Mouse (Mus musculus): ENCODE data around the gene Vmn2r52. TPM values are rescaled to one million over a fixed set of nuclear protein-coding genes. Genes with fewer than 3 reads are reported as not detected.
"Not testable (repeated sequence)": the region's sequence is repeated elsewhere in the genome, so short reads cannot be mapped to it uniquely, and the experiment has no call there.

Vmn2r52 gene
- polyA plus RNA-seq (2015; fragmentation: Nextera tagmentation; extraction: Ambion mirVana), result not detected in 2 replicates

GRCm38 (mm10) chr7:10176473-10176872 is at the start of gene Vmn2r52:
Gene Vmn2r52, minus strand, starts transcription at chr7:10176573.
- Histone ChIP-seq H3K4me3 (replicated peaks) (no peak within 1 kb of the TSS), H3K36me3 (no peaks in the 10 kb centered on the region), H3K27me3 (replicated peaks) (no peaks in the 10 kb centered on the region), H3K9ac (no peak within 1 kb of the TSS), H3K4me1 (replicated peaks) (no peaks in the 10 kb centered on the region), H3K27ac (no peak within 1 kb of the TSS), H3K4me2 (replicated peaks) (no peak within 1 kb of the TSS), H3K9me3 (no peaks in the 10 kb centered on the region)
- no peak for ATAC-seq
- WGBS, result 82% methylated on average over 1 of the region's 1 CpGs

GRCm38 (mm10) chr7:10105641-10106040 is 70.7 kb downstream of the Vmn2r52 start, which contains the start of gene Vmn2r51:
Gene Vmn2r51, minus strand, starts transcription at chr7:10105741.
- not testable (repeated sequence) for H3K4me3 ChIP-seq (replicated peaks); H3K36me3 ChIP-seq; ATAC-seq; H3K27me3 ChIP-seq (replicated peaks); H3K27ac ChIP-seq; H3K9me3 ChIP-seq; H3K9ac ChIP-seq; H3K4me1 ChIP-seq (replicated peaks); H3K4me2 ChIP-seq (replicated peaks)
- WGBS, result 46% methylated on average over 1 of the region's 1 CpGs

Other genes with a start within 250 kb of the Vmn2r52 start
- not detected in 2 replicates for gene Vmn2r48, start 223.0 kb downstream of the Vmn2r52 start, polyA plus RNA-seq (2015; fragmentation: Nextera tagmentation; extraction: Ambion mirVana)
- not detected in 2 replicates for gene Vmn2r49, start 184.3 kb downstream of the Vmn2r52 start, polyA plus RNA-seq (2015; fragmentation: Nextera tagmentation; extraction: Ambion mirVana)
- gene Vmn2r50, start 123.3 kb downstream of the Vmn2r52 start, polyA plus RNA-seq (2015; fragmentation: Nextera tagmentation; extraction: Ambion mirVana), result not detected in 2 replicates
- gene Vmn2r51, start 70.8 kb downstream of the Vmn2r52 start, polyA plus RNA-seq (2015; fragmentation: Nextera tagmentation; extraction: Ambion mirVana), result not detected in 2 replicates
- gene Vmn1r66, start 101.4 kb upstream of the Vmn2r52 start, polyA plus RNA-seq (2015; fragmentation: Nextera tagmentation; extraction: Ambion mirVana), result not detected in 2 replicates

Measured in intestine, embryonic 15.5 days (tissue).